Mouse (Mus musculus) hindbrain, embryonic 12.5 days (tissue): ENCODE data around the gene Trim29. TPM values are rescaled to one million over a fixed set of nuclear protein-coding genes. Genes with fewer than 3 reads are reported as not detected.

ENCODE experiments used
- ATAC-seq: fragments of 200-750 bp; cut with Nextera tagmentation; 2 replicates; pipeline ENCODE4 v1.8.0; 2017; ENCODE audit warnings: moderate TSS enrichment; ENCODE audit not compliant: low FRiP score
- H3K27ac ChIP-seq: fragments of 300-500 bp; sonication (generic); 2 replicates; pipeline ENCODE4 v1.5.1; 2016; ENCODE audit warnings: mild to moderate bottlenecking
- H3K27me3 ChIP-seq: fragments of 300-500 bp; sonication (generic); 2 replicates; pipeline ENCODE4 v1.6.1; 2016; ENCODE audit warnings: mild to moderate bottlenecking
- H3K36me3 ChIP-seq: fragments of 300-500 bp; sonication (generic); 2 replicates; pipeline ENCODE4 v1.6.1; 2016; ENCODE audit warnings: mild to moderate bottlenecking
- H3K4me1 ChIP-seq: fragments of 300-500 bp; sonication (generic); 2 replicates; pipeline ENCODE4 v1.6.1; 2016
- H3K4me2 ChIP-seq: fragments of 300-500 bp; sonication (generic); replicated peaks from 2 replicates; pipeline ENCODE4 v1.6.1; 2016; ENCODE audit warnings: mild to moderate bottlenecking
- H3K4me3 ChIP-seq: fragments of 300-500 bp; sonication (generic); 2 replicates; pipeline ENCODE4 v1.5.1; 2016; ENCODE audit warnings: mild to moderate bottlenecking
- H3K9ac ChIP-seq: fragments of 300-500 bp; sonication (generic); 2 replicates; pipeline ENCODE4 v1.6.1; 2016; ENCODE audit warnings: mild to moderate bottlenecking, moderate library complexity
- H3K9me3 ChIP-seq: fragments of 300-500 bp; sonication (generic); replicated peaks from 2 replicates; pipeline ENCODE4 v1.6.1; 2016; ENCODE audit warnings: mild to moderate bottlenecking
- WGBS: fragments of 180-500 bp; shearing (Covaris S2); methylation state at CpG from one replicate; pipeline ENCODE4 v1.1.7; 2016; 5-methylcytosine and 5-hydroxymethylcytosine counted together
- polyA plus RNA-seq: library from polyadenylated mRNA; unstranded; fragments of >200 nt; fragmentation: Nextera tagmentation; extraction: Ambion mirVana; gene quantifications from 2 replicates; pipeline ENCODE4 v1.2.1, GENCODE M21; 2016

Trim29 gene
- polyA plus RNA-seq, 1 experiment from 2014 or later, result 2.2 TPM

DNA sequence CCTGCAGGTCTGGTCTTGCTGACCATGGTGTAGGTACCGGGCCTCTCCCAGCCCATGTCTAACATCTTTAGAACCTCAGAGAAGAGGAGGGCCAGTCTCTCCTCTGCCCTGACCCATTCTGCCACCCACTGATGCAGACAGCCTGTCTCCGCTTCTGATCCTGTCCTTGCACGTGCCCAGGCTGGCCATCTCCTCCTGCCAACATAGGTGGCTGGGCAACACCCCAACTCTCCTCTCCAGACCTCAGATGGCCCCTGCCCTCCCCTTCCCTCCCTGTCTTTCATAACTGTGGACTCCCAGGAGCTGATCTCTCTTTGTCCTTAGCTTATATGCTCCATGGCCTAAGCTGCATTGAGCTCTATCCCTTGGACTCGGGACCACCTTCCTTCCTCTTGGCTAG is 5.8 kb downstream of the Trim29 start:
- no peak for ATAC-seq
- Histone ChIP-seq H3K9me3 (no peaks in the 10 kb centered on the region), H3K36me3 (no peaks in the 10 kb centered on the region), H3K9ac (no peak overlapping the region), H3K27ac (no peak overlapping the region), H3K4me1 (0 out of 2 replicates have a peak, but pooled peaks cover 3% of the 10 kb centered on the region), H3K27me3 (no peaks in the 10 kb centered on the region), H3K4me2 (no peak overlapping the region), H3K4me3 (no peak overlapping the region)
- 95% methylated on average over 4 of the region's 4 CpGs for WGBS

DNA sequence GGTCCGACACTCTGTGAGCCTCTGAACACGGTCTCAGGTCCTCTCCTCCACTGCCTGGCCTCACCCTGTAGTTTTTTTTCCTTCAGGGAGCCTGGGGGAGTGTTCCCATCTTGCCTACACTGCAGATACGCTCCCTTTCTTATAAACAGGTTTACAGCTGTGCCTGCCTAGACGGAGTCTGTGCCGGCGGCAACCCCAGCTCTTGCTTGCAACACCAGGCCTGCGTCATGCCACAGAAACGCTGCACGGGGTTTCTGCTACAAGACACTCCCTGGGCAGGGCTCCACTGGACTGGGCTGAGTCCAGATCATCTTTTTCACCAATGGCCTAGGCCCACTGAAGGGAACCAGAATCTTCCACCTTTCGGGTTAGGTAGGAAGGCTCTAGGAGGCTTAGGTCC is 8.0 kb downstream of the Trim29 start:
- no peak for ATAC-seq
- no peaks in the 10 kb centered on the region; the same call in 1 of the 2 replicates for H3K27me3 ChIP-seq
- no peaks in the 10 kb centered on the region for H3K36me3 ChIP-seq
- H3K4me1 ChIP-seq, result 0 out of 2 replicates have a peak, but pooled peaks cover 3% of the 10 kb centered on the region
- H3K9ac ChIP-seq, result no peak overlapping the region
- no peaks in the 10 kb centered on the region for H3K9me3 ChIP-seq
- 87% methylated on average over 10 of the region's 10 CpGs for WGBS
- H3K27ac ChIP-seq, result no peak overlapping the region
- no peak overlapping the region for H3K4me3 ChIP-seq
- H3K4me2 ChIP-seq, result no peak overlapping the region

DNA sequence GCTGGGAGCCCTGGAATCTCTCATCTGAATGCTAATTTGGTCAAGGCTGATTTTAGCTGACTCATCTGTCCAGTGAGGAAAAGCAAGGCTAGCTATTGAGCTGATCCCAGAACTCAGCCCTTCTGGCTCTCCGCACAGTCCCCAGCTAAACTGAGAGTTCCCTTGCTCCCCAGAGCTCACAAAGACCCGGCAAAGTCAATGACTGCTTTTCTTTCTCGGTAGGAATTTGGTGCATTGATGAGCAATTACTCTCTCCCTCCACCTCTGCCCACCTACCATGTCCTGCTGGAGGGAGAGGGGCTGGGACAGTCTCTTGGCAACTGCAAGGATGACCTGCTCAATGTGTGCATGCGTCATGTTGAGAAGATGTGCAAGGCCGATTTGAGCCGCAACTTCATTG is 11.3 kb downstream of the Trim29 start:
- Histone ChIP-seq H3K27ac (no peak overlapping the region), H3K36me3 (no peaks in the 10 kb centered on the region), H3K9ac (no peak overlapping the region), H3K9me3 (no peaks in the 10 kb centered on the region), H3K4me1 (no peaks in the 10 kb centered on the region), H3K27me3 (no peaks in the 10 kb centered on the region; the same call in 1 of the 2 replicates), H3K4me2 (no peak overlapping the region), H3K4me3 (no peak overlapping the region)
- 84% methylated on average over 6 of the region's 6 CpGs for WGBS
- ATAC-seq, result no peak

DNA sequence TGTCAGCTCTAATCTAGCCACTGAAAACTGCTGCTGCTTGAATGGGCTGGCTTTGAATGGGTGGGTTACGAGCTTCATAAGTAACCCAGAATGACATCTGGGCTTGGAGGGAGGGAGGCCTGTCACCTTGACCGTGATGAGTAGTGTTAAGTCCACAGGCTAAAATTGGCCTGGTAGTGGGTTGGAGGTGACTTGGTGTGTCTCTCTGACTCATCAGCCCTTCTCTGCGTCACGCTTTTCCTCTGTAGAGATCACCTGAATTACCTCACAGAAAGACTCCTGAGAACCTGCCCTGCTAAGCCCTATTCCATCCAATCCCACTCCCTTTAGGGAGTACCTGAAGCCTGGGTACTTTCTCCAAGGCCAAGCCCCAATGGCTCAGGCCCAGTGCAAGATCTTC is 12.0 kb downstream of the Trim29 start:
- H3K27me3 ChIP-seq, result no peaks in the 10 kb centered on the region; the same call in 1 of the 2 replicates
- no peak for ATAC-seq
- 84% methylated on average over 4 of the region's 4 CpGs for WGBS

DNA sequence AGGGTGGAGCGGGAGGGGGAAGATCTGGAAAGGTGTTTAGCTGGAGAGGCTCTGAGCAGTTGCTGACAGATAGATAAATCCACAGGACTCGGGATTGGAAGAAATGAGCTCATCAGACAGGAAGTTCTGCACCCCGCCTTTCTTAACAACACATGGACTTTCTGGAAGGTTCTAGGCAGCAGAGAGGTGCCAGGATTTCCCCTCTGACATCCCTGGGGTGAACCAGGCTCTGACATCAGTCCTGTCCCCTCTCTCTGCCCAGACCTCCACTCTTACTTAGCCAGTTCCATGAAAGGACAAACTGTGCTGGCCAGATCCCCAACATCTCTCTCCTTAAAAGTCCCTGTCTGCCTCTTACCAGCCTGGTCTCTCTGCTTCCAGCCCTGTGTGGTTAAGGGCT is 14.8 kb downstream of the Trim29 start:
- ATAC-seq, result no peak
- 82% methylated on average over 3 of the region's 3 CpGs for WGBS
- no peak overlapping the region for H3K9ac ChIP-seq
- H3K4me1 ChIP-seq, result 0 out of 2 replicates have a peak, but pooled peaks cover 7% of the 10 kb centered on the region
- no peak overlapping the region for H3K4me3 ChIP-seq
- H3K9me3 ChIP-seq, result no peaks in the 10 kb centered on the region
- no peaks in the 10 kb centered on the region; the same call in 1 of the 2 replicates for H3K27me3 ChIP-seq
- H3K4me2 ChIP-seq, result no peak overlapping the region
- no peak overlapping the region for H3K27ac ChIP-seq
- H3K36me3 ChIP-seq, result no peaks in the 10 kb centered on the region

More for the DNA sequence above, 12.0 kb downstream of the Trim29 start:
- Histone ChIP-seq H3K27ac (no peak overlapping the region), H3K4me1 (0 out of 2 replicates have a peak, but pooled peaks cover 5% of the 10 kb centered on the region), H3K36me3 (no peaks in the 10 kb centered on the region), H3K9ac (no peak overlapping the region), H3K4me2 (no peak overlapping the region), H3K9me3 (no peaks in the 10 kb centered on the region), H3K4me3 (no peak overlapping the region)

DNA sequence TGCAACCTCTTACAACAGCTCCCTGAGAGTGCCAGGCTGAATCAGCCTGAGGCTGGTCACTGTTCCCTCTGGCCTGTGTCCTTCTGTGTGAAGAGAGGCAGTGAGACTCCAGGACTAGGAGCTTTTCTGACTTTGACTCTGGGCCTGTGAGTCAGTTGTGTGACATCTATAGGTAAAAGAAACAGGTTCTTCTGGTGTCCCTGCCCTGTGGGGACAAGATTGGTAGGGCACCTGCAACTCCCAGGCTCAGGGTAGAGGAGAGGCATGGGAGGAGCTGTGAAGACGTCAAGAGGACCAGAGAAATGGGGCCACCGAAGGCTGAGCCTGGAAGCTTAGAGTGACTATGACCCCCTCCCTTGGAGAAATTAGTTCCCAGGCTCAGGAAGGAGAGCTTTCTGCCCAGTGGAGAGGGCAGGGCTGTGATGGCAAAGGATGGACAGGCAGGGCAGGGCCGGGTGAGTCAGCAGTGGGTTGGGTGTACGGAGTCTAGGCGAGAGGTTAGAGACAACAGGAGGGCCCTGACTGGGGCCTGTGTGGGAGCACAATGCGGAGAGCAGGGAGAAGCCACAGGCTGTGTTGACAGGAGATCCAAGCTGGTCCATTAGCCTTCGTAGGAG is 15.5 kb downstream of the Trim29 start:
- no peak for ATAC-seq
- Histone ChIP-seq H3K27me3 (no peaks in the 10 kb centered on the region; the same call in 1 of the 2 replicates), H3K36me3 (no peaks in the 10 kb centered on the region), H3K4me3 (no peak overlapping the region), H3K4me1 (0 out of 2 replicates have a peak, but pooled peaks cover 7% of the 10 kb centered on the region), H3K4me2 (no peak overlapping the region), H3K9ac (no peak overlapping the region), H3K27ac (no peak overlapping the region), H3K9me3 (no peaks in the 10 kb centered on the region)
- WGBS, result 71% methylated on average over 7 of the region's 7 CpGs

DNA sequence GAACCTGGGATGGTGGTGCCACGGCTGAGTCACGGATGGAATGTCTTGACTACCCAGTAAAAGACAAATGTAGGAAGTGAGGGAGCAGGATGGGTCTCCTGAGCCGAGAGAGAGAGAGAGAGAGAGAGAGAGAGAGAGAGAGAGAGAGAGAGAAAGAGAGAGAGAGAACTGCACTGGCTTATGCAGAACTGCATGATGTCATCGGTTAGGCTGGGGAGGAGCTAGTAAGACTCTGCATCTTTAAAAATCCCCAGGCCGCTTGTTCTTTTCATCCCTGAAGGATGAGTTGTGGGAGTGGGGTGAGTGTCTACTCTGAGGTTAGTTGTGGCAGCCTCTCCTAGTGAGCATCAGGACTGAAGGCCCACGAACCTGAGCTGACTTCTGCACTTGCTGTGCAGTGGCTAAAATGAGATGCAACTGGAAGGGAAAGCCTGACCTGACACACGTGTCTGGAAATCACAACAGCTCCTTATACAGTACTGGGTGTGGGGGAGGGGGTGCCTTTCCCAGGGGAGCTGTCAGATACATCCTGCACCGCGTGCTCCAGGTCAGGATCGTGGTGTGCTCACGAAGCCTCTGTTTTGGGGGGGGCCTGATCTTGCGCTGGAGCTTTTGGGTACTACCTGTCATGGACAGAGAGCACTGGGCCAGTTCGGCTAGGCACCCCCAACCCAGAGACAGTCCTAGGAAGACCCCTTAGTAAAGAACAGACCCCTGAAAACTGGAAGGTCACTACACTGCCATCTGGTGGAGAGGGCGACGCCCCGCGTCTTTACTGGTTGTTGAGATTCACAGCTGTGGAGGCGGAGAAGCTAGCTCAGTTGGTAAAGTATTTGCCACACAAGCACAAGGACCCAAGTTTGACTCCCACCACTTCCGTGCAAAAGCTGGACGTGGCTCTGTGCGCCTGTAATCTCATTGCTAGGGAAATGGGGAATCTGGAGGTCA is 16.8 kb downstream of the Trim29 start:
- no peak overlapping the region for H3K4me2 ChIP-seq
- H3K27ac ChIP-seq, result no peak overlapping the region
- H3K27me3 ChIP-seq, result no peaks in the 10 kb centered on the region; the same call in 1 of the 2 replicates
- no peak overlapping the region for H3K9ac ChIP-seq
- no peak for ATAC-seq
- 0 out of 2 replicates have a peak, but pooled peaks cover 7% of the 10 kb centered on the region for H3K4me1 ChIP-seq
- no peaks in the 10 kb centered on the region for H3K9me3 ChIP-seq
- WGBS, result 48% methylated on average over 21 of the region's 21 CpGs
- no peaks in the 10 kb centered on the region for H3K36me3 ChIP-seq
- H3K4me3 ChIP-seq, result no peak overlapping the region

DNA sequence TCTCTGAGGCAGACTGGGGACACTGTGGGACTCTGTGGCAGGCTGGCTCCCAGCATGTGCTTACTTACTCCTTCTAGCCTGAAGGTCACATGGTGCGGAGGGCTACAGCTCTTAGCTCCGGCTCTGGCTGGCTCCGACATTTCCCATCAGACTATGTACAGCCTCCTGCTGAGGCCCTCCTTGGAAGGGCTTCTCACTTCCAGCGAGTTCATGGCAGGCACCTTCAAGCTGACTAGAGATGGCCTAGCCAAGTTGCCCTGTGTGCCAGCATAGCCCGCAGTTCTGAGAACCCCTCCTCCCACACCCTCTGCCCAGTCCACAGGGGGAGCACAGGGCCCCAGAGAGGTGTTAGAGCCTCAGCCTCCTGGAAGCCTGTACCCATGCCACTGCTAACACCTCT is 19.8 kb downstream of the Trim29 start:
- H3K4me3 ChIP-seq, result no peak overlapping the region
- WGBS, result 45% methylated on average over 5 of the region's 5 CpGs

DNA sequence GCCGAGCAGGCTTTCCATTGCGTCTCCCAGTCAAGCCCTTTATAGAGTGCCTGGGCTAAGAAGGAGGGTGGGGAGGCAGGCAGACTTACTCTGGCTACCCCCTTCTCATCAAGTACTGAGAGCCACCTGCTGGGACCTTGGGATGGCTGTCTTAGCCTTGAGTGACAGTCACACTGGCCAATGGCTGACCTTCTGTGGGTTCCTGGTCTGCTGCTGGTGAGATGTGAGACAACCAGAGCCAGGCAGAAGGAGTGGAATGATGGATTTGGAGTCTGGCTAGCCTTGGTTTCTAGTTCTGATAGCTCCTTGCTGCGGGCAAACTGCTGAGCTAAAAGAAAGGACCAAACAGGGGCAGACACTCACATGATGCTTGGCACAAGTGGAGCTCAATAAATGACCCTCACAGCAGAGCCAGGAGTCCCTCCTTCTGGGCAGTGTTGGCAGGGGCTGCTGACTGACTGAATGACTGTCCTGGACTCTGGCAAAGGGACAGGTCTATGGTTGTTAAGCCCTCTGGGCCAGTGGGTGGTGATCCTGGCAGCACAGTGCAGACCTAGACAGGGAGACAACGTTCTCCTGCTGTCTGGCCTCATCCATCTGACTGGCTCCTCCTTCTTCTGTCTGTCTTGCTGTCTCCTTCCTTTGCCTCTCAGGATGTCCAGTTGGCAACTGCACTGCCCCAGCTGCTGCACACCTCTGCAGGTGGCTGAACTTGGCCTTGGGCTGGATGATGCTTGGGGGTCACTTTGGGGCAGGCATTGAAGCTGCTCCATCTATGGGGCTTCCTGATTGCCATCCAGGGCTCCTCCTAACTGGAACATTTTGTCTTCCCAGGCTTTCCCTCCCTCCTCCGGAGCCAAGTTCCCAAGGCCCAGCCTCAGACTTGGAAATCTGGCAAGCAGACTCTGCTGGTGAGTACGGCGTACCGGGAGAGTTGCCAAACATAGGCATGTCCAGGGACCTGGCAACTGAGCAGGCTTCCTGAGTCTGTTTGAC is 21.1 kb downstream of the Trim29 start:
- ATAC-seq, result no peak
- H3K9ac ChIP-seq, result no peak overlapping the region
- H3K27ac ChIP-seq, result no peak overlapping the region
- WGBS, result 86% methylated on average over 8 of the region's 8 CpGs
- 0 out of 2 replicates have a peak, but pooled peaks cover 7% of the 10 kb centered on the region for H3K4me1 ChIP-seq
- no peak overlapping the region for H3K4me2 ChIP-seq
- H3K9me3 ChIP-seq, result no peaks in the 10 kb centered on the region
- H3K36me3 ChIP-seq, result no peaks in the 10 kb centered on the region
- H3K27me3 ChIP-seq, result peaks cover 3% of the 10 kb centered on the region; the same call in 1 of the 2 replicates
- no peak overlapping the region for H3K4me3 ChIP-seq

More for the DNA sequence above, 19.8 kb downstream of the Trim29 start:
- no peak overlapping the region for H3K9ac ChIP-seq
- no peaks in the 10 kb centered on the region for H3K9me3 ChIP-seq
- H3K36me3 ChIP-seq, result no peaks in the 10 kb centered on the region
- H3K4me1 ChIP-seq, result 0 out of 2 replicates have a peak, but pooled peaks cover 7% of the 10 kb centered on the region
- no peak for ATAC-seq
- H3K4me2 ChIP-seq, result no peak overlapping the region
- H3K27me3 ChIP-seq, result peaks cover 3% of the 10 kb centered on the region; the same call in 1 of the 2 replicates
- H3K27ac ChIP-seq, result no peak overlapping the region

DNA sequence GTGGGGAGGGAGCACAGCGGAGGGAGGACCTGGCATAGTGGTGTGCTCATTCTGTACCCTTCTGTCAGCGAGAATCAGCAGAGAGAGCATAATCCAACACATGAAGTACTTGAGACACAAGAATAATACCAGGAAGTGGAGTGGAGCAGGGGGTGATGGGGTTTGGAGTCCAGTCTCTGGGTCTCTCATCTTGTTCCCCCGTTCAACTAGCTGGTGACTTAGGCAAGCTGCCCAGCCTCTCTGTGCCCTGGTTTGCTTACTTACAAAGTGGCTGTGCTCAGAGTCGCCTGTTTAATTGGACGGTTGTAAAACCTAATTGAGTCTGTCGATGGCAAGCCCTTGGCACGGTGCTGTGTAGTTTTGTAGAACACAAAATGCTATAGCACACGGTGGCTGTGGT is 23.8 kb downstream of the Trim29 start:
- no peak for ATAC-seq

DNA sequence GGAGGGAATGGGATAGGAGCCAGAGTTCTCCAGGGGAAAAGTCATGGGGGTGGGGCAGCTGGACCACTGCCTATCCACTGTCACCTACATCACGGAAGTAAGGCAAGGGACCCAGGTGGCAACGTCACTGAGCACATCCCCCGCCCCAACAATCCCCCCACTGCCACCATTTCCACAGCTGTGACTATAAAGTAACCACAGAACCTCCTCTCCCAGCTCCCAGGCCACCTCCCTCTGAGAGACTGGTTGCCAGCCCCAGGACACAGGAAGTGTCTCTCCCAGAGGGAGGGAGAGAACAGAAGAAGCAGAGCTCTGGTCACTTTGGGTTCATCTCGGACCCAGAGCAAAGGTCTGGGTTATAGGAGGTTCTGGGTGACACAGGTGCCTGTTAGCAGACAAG is 27.0 kb downstream of the Trim29 start:
- Histone ChIP-seq H3K9me3 (no peaks in the 10 kb centered on the region), H3K4me3 (no peak overlapping the region), H3K27me3 (peaks cover 3% of the 10 kb centered on the region; the same call in 1 of the 2 replicates), H3K36me3 (no peaks in the 10 kb centered on the region), H3K4me1 (peaks cover 10% of the 10 kb centered on the region), H3K9ac (no peak overlapping the region), H3K4me2 (no peak overlapping the region), H3K27ac (no peak overlapping the region)
- 61% methylated on average over 4 of the region's 4 CpGs for WGBS
- no peak for ATAC-seq

More for the DNA sequence above, 23.8 kb downstream of the Trim29 start:
- 87% methylated on average over 8 of the region's 8 CpGs for WGBS
- Histone ChIP-seq H3K4me1 (0 out of 2 replicates have a peak, but pooled peaks cover 2% of the 10 kb centered on the region), H3K9ac (no peak overlapping the region), H3K36me3 (no peaks in the 10 kb centered on the region), H3K4me3 (no peak overlapping the region), H3K4me2 (no peak overlapping the region), H3K27me3 (peaks cover 3% of the 10 kb centered on the region; the same call in 1 of the 2 replicates), H3K27ac (no peak overlapping the region), H3K9me3 (no peaks in the 10 kb centered on the region)
